Mouse (Mus musculus) layer of hippocampus, adult 2 months (tissue): ENCODE measurements around the gene Ptch1. TPM values are rescaled to one million over a fixed set of nuclear protein-coding genes. Genes with fewer than 3 reads are reported as not detected.

ENCODE experiments used
- DNase-seq, 2 experiments: peaks; one replicate each; pipeline ENCODE4 v3.0.0; 2022; ENCODE audit warnings: low spot score in 2 of 2
- H3K27ac ChIP-seq: fragments of 200-600 bp; 2 replicates; pipeline ENCODE4 v1.8.1; 2022
- H3K4me3 ChIP-seq: fragments of 200-600 bp; 2 replicates; pipeline ENCODE4 v1.8.1; 2022; ENCODE audit warnings: mild to moderate bottlenecking
- CTCF ChIP-seq: fragments of 200-600 bp; conservative IDR thresholded peaks from 2 replicates; pipeline ENCODE4 v1.8.1; 2022; ENCODE audit warnings: antibody characterized with exemption, mild to moderate bottlenecking, moderate library complexity
- total RNA-seq, 2 experiments: library from RNA; stranded (reverse); gene quantifications; 2 replicates each; pipeline ENCODE4 v1.2.3; 2021

The Ptch1 gene
- total RNA-seq, 2 experiments from 2014 or later: 43.9 to 45.4 TPM

DNA sequence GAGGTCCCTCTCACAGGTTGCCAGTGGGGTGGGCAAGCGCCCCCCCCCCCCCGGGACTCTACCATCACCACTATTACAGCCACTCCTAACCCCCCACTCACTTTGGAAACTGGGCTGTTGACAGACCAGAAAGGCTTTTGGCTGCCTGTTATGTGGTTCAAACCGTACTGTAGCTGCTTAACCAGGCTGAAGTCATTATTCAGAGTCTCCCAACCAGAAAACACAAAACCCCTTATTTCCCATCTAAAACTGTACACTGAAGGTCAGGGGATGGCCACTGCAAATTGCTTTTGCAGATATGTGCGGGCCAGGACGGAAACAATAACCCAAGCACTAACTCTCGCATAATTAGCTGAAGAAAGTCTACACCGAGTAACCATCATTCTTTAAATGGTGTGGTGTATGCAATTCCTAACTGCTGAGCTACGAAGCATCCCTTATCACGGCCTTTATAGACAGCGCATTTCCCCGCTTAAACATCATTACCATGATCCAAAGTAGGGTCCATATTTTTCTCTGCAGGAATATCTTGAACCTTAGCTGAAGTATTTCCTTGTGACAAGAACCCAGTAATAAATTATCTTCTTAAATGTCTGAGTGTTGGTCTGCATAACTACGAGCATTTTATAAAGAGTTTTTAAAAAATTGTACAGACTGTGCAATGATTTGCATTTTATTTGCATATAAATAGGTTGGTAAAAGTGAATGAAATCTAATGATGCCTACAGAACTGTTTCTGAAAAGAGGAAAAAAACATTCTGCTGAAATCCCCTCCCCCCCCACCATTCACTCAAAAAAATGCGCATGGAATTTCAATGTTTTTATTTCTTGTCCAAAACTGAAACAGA lies 29.1 kb downstream of the Ptch1 start:
- Histone ChIP-seq H3K4me3 (no peak overlapping the region), H3K27ac (peak overlapping the region; percentile 74)
- TF ChIP-seq CTCF: no peak

DNA sequence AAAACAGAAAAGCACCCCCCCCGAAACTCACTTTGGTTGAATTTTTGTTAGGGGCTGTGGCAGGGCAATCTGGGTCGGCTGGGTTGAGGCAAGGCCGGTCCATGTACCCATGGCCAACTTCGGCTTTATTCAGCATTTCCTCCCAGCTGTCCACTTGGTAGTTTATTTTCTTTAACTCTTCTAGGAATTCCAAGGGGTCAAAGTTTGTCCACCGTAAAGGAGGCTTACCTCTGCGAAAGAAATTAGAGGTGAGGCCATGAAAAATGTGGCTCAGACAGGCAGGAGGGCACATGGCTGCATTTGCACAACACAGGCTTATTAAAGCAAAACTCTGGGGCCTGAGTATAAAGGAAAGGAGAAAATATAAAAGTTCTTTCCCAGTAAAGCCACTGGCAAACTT lies 29.9 kb downstream of the Ptch1 start:
- Histone ChIP-seq H3K27ac (peak overlapping the region; percentile 74), H3K4me3 (no peak overlapping the region)
- DNase-seq: no peak
- no peak for TF ChIP-seq CTCF

More for the DNA sequence above, 29.1 kb downstream of the Ptch1 start:
- DNase-seq: no peak

DNA sequence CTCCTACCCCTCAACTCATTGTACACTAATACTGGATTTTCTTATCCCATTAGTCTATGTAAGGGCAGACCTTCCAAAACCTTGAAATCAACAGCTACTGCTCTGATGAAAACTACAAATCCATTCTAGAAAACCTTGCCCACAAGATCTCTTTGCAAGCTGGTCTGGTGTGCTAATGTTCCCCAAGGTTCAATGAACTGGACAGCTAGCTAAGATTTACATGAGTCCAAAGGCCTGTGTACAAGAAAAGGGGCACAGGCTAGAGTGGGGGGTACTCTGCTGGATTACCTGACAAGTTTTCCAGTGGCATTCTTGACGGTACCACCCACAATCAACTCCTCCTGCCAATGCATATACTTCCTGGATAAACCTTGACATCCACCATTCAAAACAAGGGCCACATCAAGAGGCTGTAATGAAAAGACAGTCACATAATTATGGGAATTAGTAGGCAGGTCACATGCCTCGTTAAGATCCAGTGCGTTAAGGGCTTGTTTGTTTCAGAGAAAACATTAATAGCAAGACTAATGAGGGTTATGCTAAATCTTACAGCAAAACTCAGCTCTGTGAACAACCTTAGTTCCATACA lies 30.5 kb downstream of the Ptch1 start:
- no peak for TF ChIP-seq CTCF
- DNase-seq: peak in 1 of 2 experiments; percentile 17
- Histone ChIP-seq H3K27ac (peak overlapping the region; percentile 74), H3K4me3 (no peak overlapping the region)

DNA sequence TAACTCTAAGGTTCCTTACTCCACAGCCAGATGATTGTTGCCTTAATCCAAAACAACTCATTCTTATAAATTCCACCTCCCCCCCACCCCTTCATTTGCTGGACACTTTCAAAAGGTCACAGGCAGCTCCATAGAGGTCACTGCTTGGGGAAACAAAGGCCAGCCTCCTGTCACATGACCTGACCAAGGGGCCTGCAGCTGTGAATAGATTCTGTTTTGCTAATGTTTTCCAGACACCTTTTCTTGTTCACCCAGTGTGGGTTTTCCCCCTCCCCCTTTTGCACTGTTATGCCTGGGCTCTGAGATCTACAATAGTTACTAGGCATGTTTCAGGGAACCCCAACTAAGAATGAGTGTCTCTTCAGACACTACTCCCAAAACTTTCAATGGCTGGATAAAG lies 31.9 kb downstream of the Ptch1 start:
- no peak for DNase-seq
- Histone ChIP-seq H3K4me3 (no peak overlapping the region), H3K27ac (peak overlapping the region; percentile 74; the same call in 1 of the 2 replicates)
- TF ChIP-seq CTCF: no peak

DNA sequence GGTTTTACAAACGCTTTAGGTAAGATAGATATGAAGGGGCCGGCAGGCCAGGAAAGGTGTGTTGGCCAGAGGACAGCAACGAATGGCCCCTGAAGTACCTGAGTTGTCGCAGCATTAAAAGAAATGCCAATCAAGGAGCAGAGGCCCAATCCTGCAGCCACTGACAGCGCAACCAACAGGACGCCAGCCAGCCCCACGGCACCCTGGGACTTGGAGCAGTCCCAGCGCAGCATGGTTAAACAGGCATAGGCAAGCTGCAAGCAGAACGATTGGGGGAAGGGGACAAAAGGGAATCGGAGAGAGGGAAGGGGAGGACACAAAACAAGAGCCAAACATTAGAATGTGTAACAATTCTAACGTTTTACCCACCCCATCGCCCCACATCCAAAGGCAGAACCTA lies 32.8 kb downstream of the Ptch1 start:
- H3K27ac ChIP-seq: no peak overlapping the region
- TF ChIP-seq CTCF: no peak
- DNase-seq: no peak
- no peak overlapping the region for H3K4me3 ChIP-seq

DNA sequence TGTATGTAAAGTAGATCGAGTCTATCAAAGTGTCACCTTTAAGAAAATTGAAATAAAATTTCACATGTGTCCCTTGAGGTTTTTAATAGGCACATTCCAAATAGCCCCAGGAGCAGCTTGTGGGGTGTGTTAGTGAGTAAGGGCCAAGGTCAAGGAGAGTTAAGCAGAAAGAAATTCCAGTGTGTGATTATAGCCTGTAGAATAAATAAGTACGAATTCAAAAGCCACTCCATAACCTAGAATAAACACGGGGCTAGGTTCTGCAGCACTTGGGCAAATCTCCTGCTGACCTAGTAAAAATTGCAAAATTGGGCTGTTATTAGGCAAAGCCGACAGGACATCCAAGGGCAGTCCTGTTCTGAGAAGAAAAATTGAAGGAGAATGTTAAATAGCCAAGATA lies 38.4 kb downstream of the Ptch1 start:
- no peak overlapping the region for H3K4me3 ChIP-seq
- DNase-seq: no peak
- no peak for TF ChIP-seq CTCF
- no peak overlapping the region for H3K27ac ChIP-seq

DNA sequence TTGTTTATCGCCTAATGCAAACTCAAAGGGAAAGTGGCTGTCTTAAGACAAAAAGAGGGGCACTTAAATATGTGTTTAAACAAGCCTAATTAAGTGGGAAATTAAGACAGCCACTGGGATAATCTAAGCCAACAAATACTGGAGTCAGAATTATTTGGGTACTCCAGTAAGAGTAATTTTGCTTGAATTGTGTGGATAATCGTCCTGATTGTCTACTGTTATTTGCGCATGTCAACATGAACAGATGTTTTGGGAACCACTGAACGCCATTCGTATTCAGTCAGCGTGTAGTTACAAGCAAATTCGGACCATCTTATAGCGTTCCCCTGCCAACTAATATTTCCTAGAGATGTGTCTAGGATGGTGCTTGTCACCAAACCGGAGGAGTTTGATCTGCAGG lies 42.5 kb downstream of the Ptch1 start:
- no peak overlapping the region for H3K4me3 ChIP-seq
- DNase-seq: no peak
- no peak overlapping the region for H3K27ac ChIP-seq
- no peak for TF ChIP-seq CTCF

DNA sequence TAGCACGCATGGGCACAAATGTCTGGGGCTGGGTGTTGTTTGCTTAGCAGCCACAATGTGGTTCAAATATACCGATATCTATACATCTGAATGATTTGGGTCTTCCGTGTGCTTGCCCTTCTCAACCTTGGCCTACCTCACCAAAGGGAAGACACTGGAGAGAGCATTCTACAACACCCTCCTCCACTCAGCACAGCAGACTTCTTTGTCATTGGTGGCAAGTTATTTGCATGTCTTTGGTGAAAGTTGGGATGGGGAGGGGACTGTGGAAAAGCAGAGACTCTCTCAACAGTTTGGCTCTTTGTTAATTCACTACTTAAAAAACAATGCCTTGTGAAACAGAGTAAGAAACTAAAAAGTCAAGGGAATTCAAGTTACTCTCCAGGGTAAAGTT lies 43.0 kb downstream of the Ptch1 start:
- no peak overlapping the region for H3K4me3 ChIP-seq
- no peak for TF ChIP-seq CTCF
- no peak for DNase-seq
- H3K27ac ChIP-seq: peak overlapping the region; percentile 5; the same call in 1 of the 2 replicates

DNA sequence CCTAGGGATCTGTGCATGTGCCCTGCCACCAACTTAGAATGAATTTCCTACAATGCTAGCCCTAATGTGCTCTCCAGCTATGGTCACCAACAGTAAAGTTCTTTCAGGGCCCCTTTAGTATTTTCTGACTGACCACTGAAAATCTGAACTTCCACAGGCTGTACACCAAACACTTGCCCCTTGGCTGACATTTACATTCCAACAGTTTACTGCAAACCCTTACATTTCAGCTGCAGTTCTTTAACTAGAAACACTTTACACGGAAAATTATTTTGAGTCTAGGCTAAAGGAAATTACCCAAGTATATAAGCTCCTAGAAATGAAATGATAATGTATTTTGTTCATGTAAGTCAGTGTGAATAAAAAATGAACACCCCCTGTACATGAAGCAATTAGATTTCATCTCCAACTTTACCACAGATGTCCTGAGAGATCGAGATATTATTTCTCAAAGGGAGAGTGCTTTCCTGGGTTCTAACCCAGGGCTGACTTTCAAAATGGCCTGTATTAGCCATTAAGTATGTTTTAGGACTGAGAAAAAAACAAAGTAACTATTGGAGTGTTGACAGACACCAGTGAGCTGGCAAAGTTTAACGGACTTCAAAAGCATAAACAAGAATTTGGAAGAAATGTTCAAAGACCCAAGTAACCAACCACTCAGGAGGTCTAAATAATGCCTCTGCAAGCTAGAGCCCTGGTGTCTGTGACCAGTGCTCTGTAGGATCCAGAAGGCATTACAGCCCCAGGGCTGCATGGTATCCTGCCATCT lies 43.6 kb downstream of the Ptch1 start:
- Histone ChIP-seq H3K27ac (peak overlapping the region; percentile 5; the same call in 1 of the 2 replicates), H3K4me3 (no peak overlapping the region)
- TF ChIP-seq CTCF: no peak
- DNase-seq: no peak

DNA sequence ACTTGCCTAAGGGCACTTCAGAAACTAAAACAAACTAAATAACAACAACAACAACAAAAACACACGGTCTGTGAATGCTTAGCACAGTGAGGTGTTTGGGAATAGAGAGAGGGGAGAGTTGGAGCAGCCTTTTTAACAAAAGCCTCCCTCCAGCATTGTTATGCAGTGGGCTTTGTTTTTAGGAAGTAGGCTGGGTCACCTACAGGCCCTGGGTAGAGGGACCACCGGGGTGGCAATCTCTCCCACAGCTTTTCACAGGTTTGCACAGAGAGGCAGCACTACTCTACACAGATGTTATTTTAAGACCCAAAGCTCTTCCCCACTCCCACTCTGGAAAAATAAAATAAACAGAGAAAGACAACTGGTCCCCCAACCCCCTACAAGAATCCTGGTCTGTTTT lies 44.5 kb downstream of the Ptch1 start:
- Histone ChIP-seq H3K27ac (no peak overlapping the region), H3K4me3 (no peak overlapping the region)
- TF ChIP-seq CTCF: no peak
- DNase-seq: no peak

DNA sequence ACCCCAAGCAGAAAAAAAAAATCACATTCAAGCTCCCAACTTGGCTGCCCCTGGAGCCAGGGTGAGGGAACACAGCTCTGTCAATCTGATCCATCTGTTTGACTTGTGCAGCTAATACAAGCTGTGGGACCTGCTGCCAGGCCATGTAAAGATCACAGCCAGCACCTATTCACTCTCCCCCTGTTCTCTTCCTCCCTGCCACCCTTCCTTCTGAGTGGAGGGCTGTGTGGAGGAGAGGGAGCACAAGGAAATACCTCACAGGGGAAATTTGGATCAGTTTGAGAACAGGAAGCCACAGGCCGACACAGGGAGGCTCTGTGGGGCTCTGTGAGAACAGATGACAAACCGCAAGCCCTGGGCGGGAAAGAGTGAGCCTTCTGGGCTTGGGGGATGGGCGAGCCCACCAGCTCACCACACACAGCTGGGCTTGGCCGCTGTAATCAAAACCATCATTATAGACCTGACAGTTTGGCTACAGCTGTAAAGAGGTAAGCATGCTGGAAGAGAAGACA lies 45.2 kb downstream of the Ptch1 start:
- peak in 1 of 2 experiments; percentile 18 for DNase-seq
- Histone ChIP-seq H3K27ac (no peak overlapping the region), H3K4me3 (no peak overlapping the region)
- TF ChIP-seq CTCF: 0 out of 2 replicates have a peak, but pooled peaks have one; percentile 15

DNA sequence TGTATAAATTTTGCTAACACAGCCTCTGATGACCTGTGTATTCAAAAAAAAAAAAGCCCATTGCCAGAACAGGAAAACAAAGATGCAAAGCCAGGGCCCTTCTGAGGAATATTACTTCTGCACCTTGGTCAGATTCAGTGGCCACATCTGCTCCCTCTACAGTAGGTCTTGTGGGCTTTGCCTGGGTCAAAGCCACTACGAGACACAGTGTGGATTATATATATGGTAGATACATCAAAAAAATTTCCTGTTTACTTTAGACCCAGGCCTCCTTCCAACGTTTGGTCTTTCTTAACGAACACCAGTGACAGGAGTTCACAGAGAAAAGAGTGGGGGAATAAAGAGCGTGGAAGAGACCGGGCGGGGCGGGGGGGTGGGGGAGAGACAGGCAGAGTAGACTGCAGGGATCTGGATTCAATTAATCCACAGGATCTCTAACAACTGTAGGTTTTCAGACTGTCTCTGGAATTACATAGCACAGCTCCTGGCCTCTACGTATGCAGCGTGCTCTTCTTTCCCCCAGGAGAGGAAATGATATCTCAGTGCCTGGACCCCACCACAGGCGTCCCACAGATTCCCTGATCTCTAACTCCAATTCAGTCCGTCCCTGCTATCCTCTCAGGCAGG lies 47.7 kb downstream of the Ptch1 start:
- no peak overlapping the region for H3K4me3 ChIP-seq
- no peak for DNase-seq
- no peak for TF ChIP-seq CTCF
- no peak overlapping the region for H3K27ac ChIP-seq
